Comparison of ENCODE assay signal across 14 mouse cellular contexts in genomic region chr6:146157983-146158535, GRCm38 (mm10).
A peak's percentile ranks its signal among the peaks of the same experiment; 100 is the strongest.
DNase-seq lines count a peak whose midpoint lies in the region; ATAC-seq and TF ChIP-seq lines count a peak whose summit lies in the region.
"Had no signal": no experiment of that assay in that cellular context is flagged by ENCODE, and none has a peak within 500 bp of the region (broad histone marks: within the 10 kb centered on the region; RNA-seq: fewer than 3 reads in every experiment).

No protein-coding gene starts in this region.

- no peak for ATAC-seq in midbrain, embryonic 11.5 days (ENCODE audit: low FRiP score)
- no peak for ATAC-seq in midbrain, postnatal 0 days (ENCODE audit: low FRiP score)
- ATAC-seq in neural tube, embryonic 15.5 days (ENCODE audit: low FRiP score) = peak; percentile 34; the same call in 1 of the 2 replicates
- no peak for ATAC-seq in stomach, postnatal 0 days (ENCODE audit: low FRiP score, low TSS enrichment)
- ATAC-seq: hindbrain, embryonic 16.5 days had no signal

- H3K36me3 ChIP-seq in midbrain, embryonic 11.5 days (ENCODE audit: control insufficient read depth, insufficient read depth, low read length) = no peaks in the 10 kb centered on the region
- H3K36me3 ChIP-seq in midbrain, postnatal 0 days (ENCODE audit: insufficient read depth, low read length) = no peaks in the 10 kb centered on the region
- H3K36me3 ChIP-seq in neural tube, embryonic 15.5 days = no peaks in the 10 kb centered on the region
- no peaks in the 10 kb centered on the region for H3K36me3 ChIP-seq in stomach, postnatal 0 days (ENCODE audit: control insufficient read depth, insufficient read depth, low read length)
- H3K36me3 ChIP-seq: forebrain, embryonic 12.5 days; limb, embryonic 13.5 days had no signal

- no peak overlapping the region for H3K4me2 ChIP-seq in midbrain, embryonic 11.5 days
- H3K4me2 ChIP-seq in midbrain, postnatal 0 days (ENCODE audit: low read depth, low read length, poor library complexity, severe bottlenecking) = no peak overlapping the region
- no peak overlapping the region for H3K4me2 ChIP-seq in neural tube, embryonic 15.5 days
- no peak overlapping the region for H3K4me2 ChIP-seq in stomach, postnatal 0 days (replicated peaks; ENCODE audit: low read depth)
- H3K4me2 ChIP-seq: forebrain, embryonic 12.5 days; limb, embryonic 13.5 days had no signal

- H3K4me3 ChIP-seq in midbrain, embryonic 11.5 days (ENCODE audit: low read depth, low read length) = no peak overlapping the region
- no peak overlapping the region for H3K4me3 ChIP-seq in midbrain, postnatal 0 days (ENCODE audit: low read depth, low read length)
- no peak overlapping the region for H3K4me3 ChIP-seq in neural tube, embryonic 15.5 days (replicated peaks)
- no peak overlapping the region for H3K4me3 ChIP-seq in stomach, postnatal 0 days (ENCODE audit: low read depth, low read length)
- H3K4me3 ChIP-seq: forebrain, embryonic 12.5 days; limb, embryonic 13.5 days had no signal

- no peaks in the 10 kb centered on the region for H3K9me3 ChIP-seq in midbrain, embryonic 11.5 days (ENCODE audit: control insufficient read depth, low read length)
- H3K9me3 ChIP-seq in midbrain, postnatal 0 days (ENCODE audit: low read length) = no peaks in the 10 kb centered on the region
- H3K9me3 ChIP-seq in neural tube, embryonic 15.5 days (replicated peaks) = no peaks in the 10 kb centered on the region
- no peaks in the 10 kb centered on the region for H3K9me3 ChIP-seq in stomach, postnatal 0 days (ENCODE audit: control insufficient read depth, low read length)
- H3K9me3 ChIP-seq: forebrain, embryonic 12.5 days; limb, embryonic 13.5 days had no signal

- H3K27me3 ChIP-seq in midbrain, embryonic 11.5 days (ENCODE audit: control insufficient read depth, insufficient read depth, low read length) = no peaks in the 10 kb centered on the region
- H3K27me3 ChIP-seq in midbrain, postnatal 0 days (ENCODE audit: insufficient read depth, low read length) = no peaks in the 10 kb centered on the region
- no peaks in the 10 kb centered on the region for H3K27me3 ChIP-seq in neural tube, embryonic 15.5 days (replicated peaks)
- H3K27me3 ChIP-seq in stomach, postnatal 0 days (ENCODE audit: control insufficient read depth, insufficient read depth, low read length) = no peaks in the 10 kb centered on the region
- H3K27me3 ChIP-seq: forebrain, embryonic 12.5 days; limb, embryonic 13.5 days had no signal

- 82% methylated on average over 8 of the region's 8 CpGs for WGBS in midbrain, embryonic 11.5 days
- 77% methylated on average over 8 of the region's 8 CpGs for WGBS in midbrain, postnatal 0 days
- WGBS in neural tube, embryonic 15.5 days = 45% methylated on average over 8 of the region's 8 CpGs
- 57% methylated on average over 8 of the region's 8 CpGs for WGBS in stomach, postnatal 0 days

- DNase-seq in frontal cortex, postnatal 36 days (ENCODE audit: low spot score in 2 of 2) = peak; percentile 28
- DNase-seq in frontal cortex, postnatal 14 days (ENCODE audit: low spot score in 2 of 2) = no peak
- peak; percentile 4 for DNase-seq in midbrain, embryonic 11.5 days (ENCODE audit: low spot score, missing footprints)
- DNase-seq in midbrain, postnatal 0 days (ENCODE audit: low spot score) = no peak
- peak; percentile 15 to 19 for DNase-seq in adrenal gland, postnatal 36 days
- no peak for DNase-seq in stomach, postnatal 0 days (ENCODE audit: low spot score)
- DNase-seq: cerebellum, adult 8-10 months; kidney, adult 8-10 months; lung, postnatal 14 days; thymus, postnatal 14 days had no signal

- no peak for TF ChIP-seq EP300 in stomach, postnatal 0 days (optimal IDR thresholded peaks at IDR 0.05)

- no peak for TF ChIP-seq CTCF in midbrain, postnatal 0 days (IDR thresholded peaks at IDR 0.05)
- no peak for TF ChIP-seq CTCF in stomach, postnatal 0 days (IDR thresholded peaks at IDR 0.05; ENCODE audit: low read depth)

- H3K27ac ChIP-seq in midbrain, embryonic 11.5 days (ENCODE audit: low read depth, low read length) = no peak overlapping the region
- H3K27ac ChIP-seq in midbrain, postnatal 0 days (ENCODE audit: low read depth, low read length) = no peak overlapping the region
- no peak overlapping the region for H3K27ac ChIP-seq in neural tube, embryonic 15.5 days (replicated peaks)
- H3K27ac ChIP-seq in stomach, postnatal 0 days (replicated peaks) = no peak overlapping the region
- H3K27ac ChIP-seq: forebrain, embryonic 12.5 days; limb, embryonic 13.5 days had no signal

- no peaks in the 10 kb centered on the region for H3K4me1 ChIP-seq in midbrain, embryonic 11.5 days (ENCODE audit: control insufficient read depth, insufficient read depth, low read length)
- 0 out of 2 replicates have a peak, but pooled peaks cover 2% of the 10 kb centered on the region for H3K4me1 ChIP-seq in midbrain, postnatal 0 days (ENCODE audit: insufficient read depth, low read length)
- H3K4me1 ChIP-seq in neural tube, embryonic 15.5 days = peaks cover 6% of the 10 kb centered on the region; the same call in 1 of the 2 replicates
- H3K4me1 ChIP-seq in stomach, postnatal 0 days (replicated peaks; ENCODE audit: control insufficient read depth, insufficient read depth) = no peaks in the 10 kb centered on the region
- H3K4me1 ChIP-seq: forebrain, embryonic 12.5 days had no signal

- no peak overlapping the region for H3K9ac ChIP-seq in midbrain, embryonic 11.5 days (ENCODE audit: low read length)
- H3K9ac ChIP-seq in midbrain, postnatal 0 days (replicated peaks; ENCODE audit: low read length, poor library complexity, severe bottlenecking) = no peak overlapping the region
- no peak overlapping the region for H3K9ac ChIP-seq in neural tube, embryonic 15.5 days (replicated peaks)
- H3K9ac ChIP-seq in stomach, postnatal 0 days (ENCODE audit: low read length) = no peak overlapping the region
- H3K9ac ChIP-seq: forebrain, embryonic 12.5 days; limb, embryonic 13.5 days had no signal

Comparison
In these comparisons a context has a peak if more than half of its experiments do, and no peak if none do; other contexts are left out.
1. DNase-seq: peak in frontal cortex, postnatal 36 days (2 of 2), midbrain, embryonic 11.5 days (single experiment) and adrenal gland, postnatal 36 days (2 of 2); none in frontal cortex, postnatal 14 days (0 of 2), midbrain, postnatal 0 days (single experiment) and stomach, postnatal 0 days (single experiment).